Mouse (Mus musculus) embryo, embryonic 9.5 days (tissue): ENCODE results near the gene Nipal4.

Experiments used
- DNase-seq: peaks from one replicate; pipeline ENCODE4 v3.0.0-alpha.2; 2017; ENCODE audit errors: extremely low spot score

Gene Nipal4

GRCm38 (mm10) chr11:46157462-46157861, 8.8 kb downstream of the Nipal4 start:
- DNase-seq = no peak

GRCm38 (mm10) chr11:46156945-46157344, 9.4 kb downstream of the Nipal4 start:
- DNase-seq = no peak

GRCm38 (mm10) chr11:46146619-46147018, 19.7 kb downstream of the Nipal4 start:
- DNase-seq = no peak

GRCm38 (mm10) chr11:46145163-46145875, 21.0 kb downstream of the Nipal4 start:
- no peak for DNase-seq

GRCm38 (mm10) chr11:46143342-46143741, 23.0 kb downstream of the Nipal4 start:
- DNase-seq = no peak

- no peak for DNase-seq
These were observed 31.4 kb downstream of the Nipal4 start for GRCm38 (mm10) chr11:46134899-46135298.

- no peak for DNase-seq
These were observed 35.0 kb downstream of the Nipal4 start for GRCm38 (mm10) chr11:46131022-46131986.

- peak; percentile 35 for DNase-seq
These were observed 37.8 kb downstream of the Nipal4 start for GRCm38 (mm10) chr11:46128548-46128945.

- no peak for DNase-seq
These were observed 38.4 kb downstream of the Nipal4 start for GRCm38 (mm10) chr11:46127621-46128547.

GRCm38 (mm10) chr11:46126827-46127410, 39.4 kb downstream of the Nipal4 start:
- no peak for DNase-seq

GRCm38 (mm10) chr11:46126317-46126716, 40.0 kb downstream of the Nipal4 start:
- no peak for DNase-seq

- no peak for DNase-seq
These were observed 40.5 kb downstream of the Nipal4 start for GRCm38 (mm10) chr11:46125835-46126229.

- no peak for DNase-seq
These were observed 41.0 kb downstream of the Nipal4 start for GRCm38 (mm10) chr11:46125093-46125834.

GRCm38 (mm10) chr11:46123328-46123866, 42.9 kb downstream of the Nipal4 start:
- DNase-seq = no peak

GRCm38 (mm10) chr11:46122875-46123274, 43.4 kb downstream of the Nipal4 start:
- DNase-seq = no peak

GRCm38 (mm10) chr11:46121666-46122065, 44.6 kb downstream of the Nipal4 start:
- DNase-seq = no peak

- no peak for DNase-seq
These were observed 46.2 kb downstream of the Nipal4 start for GRCm38 (mm10) chr11:46120084-46120483.

- peak; percentile 29 for DNase-seq
These were observed 46.7 kb downstream of the Nipal4 start for GRCm38 (mm10) chr11:46119624-46120023.

GRCm38 (mm10) chr11:46116510-46116909, 49.8 kb downstream of the Nipal4 start:
- no peak for DNase-seq
